ENCODE assay signal across 15 mouse cellular contexts in genomic region chr5:135851481-135851880, GRCm38 (mm10). TPM values are rescaled to one million over a fixed set of nuclear protein-coding genes. Genes with fewer than 3 reads are reported as not detected.
A peak's percentile ranks its signal among the peaks of the same experiment; 100 is the strongest.
DNase-seq lines count a peak whose midpoint lies in the region; ATAC-seq and TF ChIP-seq lines count a peak whose summit lies in the region.
"Had no signal": no experiment of that assay in that cellular context is flagged by ENCODE, and none has a peak within 500 bp of the region (broad histone marks: within the 10 kb centered on the region; RNA-seq: fewer than 3 reads in every experiment).

No protein-coding gene starts in this region.

- H3K36me3 ChIP-seq in embryonic facial prominence, embryonic 13.5 days, result no peaks in the 10 kb centered on the region
- 0 out of 2 replicates have a peak, but pooled peaks cover 4% of the 10 kb centered on the region for H3K36me3 ChIP-seq in forebrain, embryonic 14.5 days (ENCODE audit: control insufficient read depth, insufficient read depth, low read length)
- peaks cover 3% of the 10 kb centered on the region for H3K36me3 ChIP-seq in hindbrain, embryonic 16.5 days (ENCODE audit: control insufficient read depth, insufficient read depth, low read length)
- no peaks in the 10 kb centered on the region for H3K36me3 ChIP-seq in myocyte (ENCODE audit: control insufficient read depth, insufficient read depth)
- H3K36me3 ChIP-seq in lung, postnatal 0 days (ENCODE audit: insufficient read depth, low read length), result no peaks in the 10 kb centered on the region

- H3K27me3 ChIP-seq in embryonic facial prominence, embryonic 13.5 days, result peaks cover 91% of the 10 kb centered on the region
- peaks cover 43% of the 10 kb centered on the region for H3K27me3 ChIP-seq in forebrain, embryonic 14.5 days (replicated peaks; ENCODE audit: control insufficient read depth, insufficient read depth, low read length)
- peaks cover 9% of the 10 kb centered on the region for H3K27me3 ChIP-seq in hindbrain, embryonic 16.5 days (replicated peaks; ENCODE audit: control insufficient read depth, insufficient read depth, low read length)
- H3K27me3 ChIP-seq in myocyte (ENCODE audit: control insufficient read depth, insufficient read depth, insufficient read length), result peaks cover 60% of the 10 kb centered on the region
- H3K27me3 ChIP-seq in lung, postnatal 0 days (replicated peaks; ENCODE audit: insufficient read depth, low read length), result peaks cover 38% of the 10 kb centered on the region

- no peaks in the 10 kb centered on the region for H3K79me2 ChIP-seq in myocyte (ENCODE audit: control insufficient read depth, insufficient read depth)

- no peak overlapping the region for H3ac ChIP-seq in myocyte (ENCODE audit: control insufficient read depth, insufficient read length)

- no peak for TF ChIP-seq CTCF in lung, postnatal 0 days (IDR thresholded peaks at IDR 0.05)

- no peak for TF ChIP-seq POLR2A in myocyte (IDR thresholded peaks at IDR 0.05; ENCODE audit: insufficient read length, low read depth)

- H3K27ac ChIP-seq in embryonic facial prominence, embryonic 13.5 days, result no peak overlapping the region
- peak overlapping the region; percentile 70 for H3K27ac ChIP-seq in forebrain, embryonic 14.5 days (ENCODE audit: low read depth, low read length)
- H3K27ac ChIP-seq in hindbrain, embryonic 16.5 days (ENCODE audit: low read depth, low read length), result peak overlapping the region; percentile 78
- no peak overlapping the region for H3K27ac ChIP-seq in lung, postnatal 0 days (ENCODE audit: low read length)
- H3K27ac ChIP-seq: kidney, postnatal 0 days; macrophage; stomach, postnatal 0 days had no signal

- H3K4me2 ChIP-seq in embryonic facial prominence, embryonic 13.5 days, result peak overlapping the region; percentile 15
- H3K4me2 ChIP-seq in forebrain, embryonic 14.5 days (ENCODE audit: low read length), result peak overlapping the region; percentile 23
- no peak overlapping the region for H3K4me2 ChIP-seq in hindbrain, embryonic 16.5 days (ENCODE audit: low read length)
- H3K4me2 ChIP-seq in myocyte (ENCODE audit: low read depth), result peak overlapping the region; percentile 34
- no peak overlapping the region for H3K4me2 ChIP-seq in lung, postnatal 0 days (replicated peaks; ENCODE audit: low read depth, low read length)

- H3K4me3 ChIP-seq in embryonic facial prominence, embryonic 13.5 days, result 0 out of 2 replicates have a peak overlapping the region, but pooled peaks have one; percentile 4
- no peak overlapping the region for H3K4me3 ChIP-seq in forebrain, embryonic 14.5 days (ENCODE audit: low read depth, low read length)
- no peak overlapping the region for H3K4me3 ChIP-seq in hindbrain, embryonic 16.5 days (ENCODE audit: low read length)
- H3K4me3 ChIP-seq in myocyte, result no peak overlapping the region
- no peak overlapping the region for H3K4me3 ChIP-seq in lung, postnatal 0 days (ENCODE audit: low read depth, low read length)

- H3K4me1 ChIP-seq in embryonic facial prominence, embryonic 13.5 days, result peaks cover 11% of the 10 kb centered on the region
- H3K4me1 ChIP-seq in forebrain, embryonic 14.5 days (ENCODE audit: control insufficient read depth, insufficient read depth, low read length), result peaks cover 18% of the 10 kb centered on the region
- H3K4me1 ChIP-seq in hindbrain, embryonic 16.5 days (ENCODE audit: control insufficient read depth, insufficient read depth, low read depth, low read length), result peaks cover 22% of the 10 kb centered on the region
- H3K4me1 ChIP-seq in lung, postnatal 0 days (ENCODE audit: insufficient read depth, low read depth, low read length), result no peaks in the 10 kb centered on the region

- H3K9me3 ChIP-seq in embryonic facial prominence, embryonic 13.5 days, result no peaks in the 10 kb centered on the region
- H3K9me3 ChIP-seq in forebrain, embryonic 14.5 days (replicated peaks; ENCODE audit: control insufficient read depth, low read length), result no peaks in the 10 kb centered on the region; the same call in 1 of the 2 replicates
- no peaks in the 10 kb centered on the region for H3K9me3 ChIP-seq in hindbrain, embryonic 16.5 days (ENCODE audit: control insufficient read depth, low read length)
- no peaks in the 10 kb centered on the region for H3K9me3 ChIP-seq in lung, postnatal 0 days (ENCODE audit: low read length)

- no peak for TF ChIP-seq EP300 in lung, postnatal 0 days (IDR thresholded peaks at IDR 0.05)

- H3K9ac ChIP-seq in embryonic facial prominence, embryonic 13.5 days, result no peak overlapping the region
- no peak overlapping the region for H3K9ac ChIP-seq in forebrain, embryonic 14.5 days (ENCODE audit: low read length)
- no peak overlapping the region; the same call in 1 of the 2 replicates for H3K9ac ChIP-seq in hindbrain, embryonic 16.5 days (ENCODE audit: low read depth, low read length)
- H3K9ac ChIP-seq in lung, postnatal 0 days (replicated peaks; ENCODE audit: low read depth), result no peak overlapping the region
- H3K9ac ChIP-seq: liver, postnatal 0 days had no signal

- no peak for DNase-seq in forebrain, embryonic 14.5 days (ENCODE audit: low spot score)
- no peak for DNase-seq in testis, postnatal 14 days (ENCODE audit: low spot score)
- no peak for DNase-seq in layer of hippocampus, adult 9-10 months (ENCODE audit: low spot score)
- DNase-seq in lung, postnatal 0 days (ENCODE audit: low spot score), result no peak
- DNase-seq: cerebellum, adult 9-10 months; gastrocnemius, postnatal 25 days; liver, postnatal 0 days; thymus, postnatal 4 days had no signal

- WGBS in embryonic facial prominence, embryonic 13.5 days, result 3% methylated on average over 12 of the region's 14 CpGs
- 11% methylated on average over 14 of the region's 14 CpGs for WGBS in forebrain, embryonic 14.5 days
- WGBS in hindbrain, embryonic 16.5 days, result 4% methylated on average over 14 of the region's 14 CpGs
- 9% methylated on average over 11 of the region's 14 CpGs for WGBS in lung, postnatal 0 days

- ATAC-seq in embryonic facial prominence, embryonic 13.5 days (ENCODE audit: insufficient number of reproducible peaks, insufficient read depth, low FRiP score, low TSS enrichment, low read depth), result no peak
- ATAC-seq in forebrain, embryonic 14.5 days, result 0 out of 2 replicates have a peak, but pooled peaks have one; percentile 4
- no peak for ATAC-seq in hindbrain, embryonic 16.5 days
- no peak for ATAC-seq in lung, postnatal 0 days
- no peak for ATAC-seq in cerebellum, adult (ENCODE audit: insufficient number of reproducible peaks, low FRiP score, low TSS enrichment)
- ATAC-seq: liver, postnatal 0 days had no signal

TF ChIP-seq in myocyte, 11 proteins besides CTCF, POLR2A, EP300 and RAD21:
- TF ChIP-seq SRF (IDR thresholded peaks at IDR 0.05; ENCODE audit: control insufficient read depth, insufficient read length, low read depth) (no peak), TCF3 (IDR thresholded peaks at IDR 0.05; ENCODE audit: insufficient read length, low read depth) (no peak), MAX (IDR thresholded peaks at IDR 0.05; ENCODE audit: low read depth) (no peak), POLR2AphosphoS2 (IDR thresholded peaks at IDR 0.05; ENCODE audit: insufficient read length, low read depth) (no peak)

RNA-seq across cellular contexts. Expression of gene Hspb1, which starts 36.2 kb away (rescaled TPM):
- polyA plus RNA-seq in embryonic facial prominence, embryonic 13.5 days (2015; fragmentation: Nextera tagmentation; extraction: Ambion mirVana), result 107 and 149 TPM in 2 replicates
- 6.6 and 8.1 TPM in 2 replicates for polyA plus RNA-seq in forebrain, embryonic 14.5 days (2014; fragmentation: Nextera tagmentation; extraction: Ambion mirVana)
- polyA plus RNA-seq in hindbrain, embryonic 16.5 days (2015; fragmentation: Nextera tagmentation; extraction: Ambion mirVana), result 15.6 and 29.6 TPM in 2 replicates
- polyA plus RNA-seq in myocyte (2012; fragmentation: generic; extraction: Trizol), result 622 TPM
- polyA plus RNA-seq in lung, postnatal 0 days (2015; fragmentation: Nextera tagmentation; extraction: Ambion mirVana), result 198 and 248 TPM in 2 replicates

RNA-seq across cellular contexts. Expression of gene Srrm3, which starts 44.8 kb away (rescaled TPM):
- 1.1 and 1.5 TPM in 2 replicates for polyA plus RNA-seq in embryonic facial prominence, embryonic 13.5 days (2015; fragmentation: Nextera tagmentation; extraction: Ambion mirVana)
- 23.6 and 31.1 TPM in 2 replicates for polyA plus RNA-seq in forebrain, embryonic 14.5 days (2014; fragmentation: Nextera tagmentation; extraction: Ambion mirVana)
- 59.7 and 65.9 TPM in 2 replicates for polyA plus RNA-seq in hindbrain, embryonic 16.5 days (2015; fragmentation: Nextera tagmentation; extraction: Ambion mirVana)
- not detected for polyA plus RNA-seq in myocyte (2012; fragmentation: generic; extraction: Trizol)
- polyA plus RNA-seq in lung, postnatal 0 days (2015; fragmentation: Nextera tagmentation; extraction: Ambion mirVana), result 0.05 TPM in 1 of 2 replicates, not detected in the other
- polyA plus RNA-seq: liver, postnatal 0 days; macrophage had no signal

Comparison
In these comparisons a context has a peak if more than half of its experiments do, and no peak if none do; other contexts are left out.
1. H3K27ac ChIP-seq: peak in forebrain, embryonic 14.5 days (single experiment) and hindbrain, embryonic 16.5 days (single experiment); none in embryonic facial prominence, embryonic 13.5 days (single experiment) and lung, postnatal 0 days (single experiment).
2. H3K4me2 ChIP-seq: peak in embryonic facial prominence, embryonic 13.5 days (single experiment), forebrain, embryonic 14.5 days (single experiment) and myocyte (single experiment); none in hindbrain, embryonic 16.5 days (single experiment) and lung, postnatal 0 days (single experiment).